Mouse (Mus musculus): ENCODE data around the gene Btbd35f5. TPM values are rescaled to one million over a fixed set of nuclear protein-coding genes. Genes with fewer than 3 reads are reported as not detected.
"Not testable (repeated sequence)": the region's sequence is repeated elsewhere in the genome, so short reads cannot be mapped to it uniquely, and the experiment has no call there.

Gene Btbd35f5
- polyA plus RNA-seq (2014; fragmentation: Nextera tagmentation; extraction: Ambion mirVana): not detected in 2 replicates

- H3K9me3 ChIP-seq (ENCODE audit: low read depth, low read length); H3K36me3 ChIP-seq (ENCODE audit: insufficient read depth); H3K9ac ChIP-seq; H3K4me3 ChIP-seq (ENCODE audit: low read depth, low read length); H3K4me1 ChIP-seq (ENCODE audit: insufficient read depth); DNase-seq; H3K4me2 ChIP-seq; ATAC-seq (ENCODE audit: insufficient read depth); H3K27ac ChIP-seq (ENCODE audit: low read depth); H3K27me3 ChIP-seq (ENCODE audit: insufficient read depth, low read length): not testable (repeated sequence)
- WGBS: no CpG with 5 or more reads among the region's 3 CpGs
Measured at GRCm38 (mm10) chrX:32973597-32973996, at the start of gene Btbd35f5. Btbd35f5 (plus strand) TSS chrX:32973897.

GRCm38 (mm10) chrX:32941468-32941867 lies 32.2 kb upstream of the Btbd35f5 start, which contains the start of gene Gm21789:
Gm21789 (plus strand) TSS chrX:32941768.
- ATAC-seq (ENCODE audit: insufficient read depth); H3K27ac ChIP-seq (ENCODE audit: low read depth); H3K27me3 ChIP-seq (ENCODE audit: insufficient read depth, low read length); H3K4me3 ChIP-seq (ENCODE audit: low read depth, low read length); H3K9me3 ChIP-seq (ENCODE audit: low read depth, low read length); DNase-seq; H3K4me1 ChIP-seq (ENCODE audit: insufficient read depth); H3K4me2 ChIP-seq; H3K9ac ChIP-seq; H3K36me3 ChIP-seq (ENCODE audit: insufficient read depth): not testable (repeated sequence)
- no CpG with 5 or more reads among the region's 1 CpGs for whole genome bisulfite sequencing

Other genes with a start within 250 kb of the Btbd35f5 start
- gene Btbd35f21, start 247.8 kb upstream of the Btbd35f5 start, polyA plus RNA-seq (2014; fragmentation: Nextera tagmentation; extraction: Ambion mirVana): not detected in 2 replicates
- not detected in 2 replicates for gene Btbd35f30, start 79.3 kb upstream of the Btbd35f5 start, polyA plus RNA-seq (2014; fragmentation: Nextera tagmentation; extraction: Ambion mirVana)
- not detected in 2 replicates for gene Gm21789, start 32.1 kb upstream of the Btbd35f5 start, polyA plus RNA-seq (2014; fragmentation: Nextera tagmentation; extraction: Ambion mirVana)